Mouse (Mus musculus) A20 (cell line): Measurements from ENCODE around the gene Agl.

Experiments used
- DNase-seq: peaks from one replicate; pipeline ENCODE4 v3.0.0-alpha.2; 2011; ENCODE audit warnings: low read depth, low spot score

Gene Agl

GRCm38 (mm10) chr3:116807811-116808506 lies at the start of gene Agl:
Agl (minus strand) TSS chr3:116808166.
- DNase-seq, result peak; percentile 96

GRCm38 (mm10) chr3:116857611-116858010 lies 49.6 kb upstream of the Agl start:
- no peak for DNase-seq

- DNase-seq, result no peak
Observed at GRCm38 (mm10) chr3:116852421-116852820, 44.5 kb upstream of the Agl start.

GRCm38 (mm10) chr3:116850376-116850775 lies 42.4 kb upstream of the Agl start:
- no peak for DNase-seq

- DNase-seq, result no peak
Observed at GRCm38 (mm10) chr3:116848936-116849335, 41.0 kb upstream of the Agl start.

GRCm38 (mm10) chr3:116848099-116848498 lies 40.1 kb upstream of the Agl start:
- DNase-seq, result no peak

GRCm38 (mm10) chr3:116846084-116846483 lies 38.1 kb upstream of the Agl start:
- DNase-seq, result no peak

GRCm38 (mm10) chr3:116844880-116845579 lies 37.1 kb upstream of the Agl start:
- no peak for DNase-seq

GRCm38 (mm10) chr3:116841311-116841710 lies 33.3 kb upstream of the Agl start:
- DNase-seq, result no peak

- no peak for DNase-seq
Observed at GRCm38 (mm10) chr3:116836681-116837475, 28.9 kb upstream of the Agl start.

- peak; percentile 91 for DNase-seq
Observed at GRCm38 (mm10) chr3:116835770-116836680, 28.1 kb upstream of the Agl start.

- DNase-seq, result no peak
Observed at GRCm38 (mm10) chr3:116835350-116835749, 27.4 kb upstream of the Agl start.

- DNase-seq, result no peak
Observed at GRCm38 (mm10) chr3:116834241-116834640, 26.3 kb upstream of the Agl start.

- DNase-seq, result no peak
Observed at GRCm38 (mm10) chr3:116833491-116833890, 25.5 kb upstream of the Agl start.

GRCm38 (mm10) chr3:116832526-116833310 lies 24.8 kb upstream of the Agl start:
- no peak for DNase-seq

GRCm38 (mm10) chr3:116831324-116831723 lies 23.4 kb upstream of the Agl start:
- DNase-seq, result no peak

- DNase-seq, result no peak
Observed at GRCm38 (mm10) chr3:116829274-116829920, 21.4 kb upstream of the Agl start.

GRCm38 (mm10) chr3:116826471-116827215 lies 18.7 kb upstream of the Agl start:
- no peak for DNase-seq

GRCm38 (mm10) chr3:116817231-116817630 lies 9.3 kb upstream of the Agl start:
- no peak for DNase-seq
